Mouse (Mus musculus) cerebellum, adult 11-12 months (tissue): ENCODE data around the gene 2610008E11Rik.
"Not testable (repeated sequence)": the region's sequence is repeated elsewhere in the genome, so short reads cannot be mapped to it uniquely, and the experiment has no call there.

Experiments used
- DNase-seq: peaks from one replicate; pipeline ENCODE4 v3.0.0; 2022

2610008E11Rik gene

GRCm38 (mm10) chr10:79097161-79097754 is at the start of gene 2610008E11Rik:
2610008E11Rik (minus strand) TSS chr10:79097600.
- peak; percentile 95 for DNase-seq

DNA sequence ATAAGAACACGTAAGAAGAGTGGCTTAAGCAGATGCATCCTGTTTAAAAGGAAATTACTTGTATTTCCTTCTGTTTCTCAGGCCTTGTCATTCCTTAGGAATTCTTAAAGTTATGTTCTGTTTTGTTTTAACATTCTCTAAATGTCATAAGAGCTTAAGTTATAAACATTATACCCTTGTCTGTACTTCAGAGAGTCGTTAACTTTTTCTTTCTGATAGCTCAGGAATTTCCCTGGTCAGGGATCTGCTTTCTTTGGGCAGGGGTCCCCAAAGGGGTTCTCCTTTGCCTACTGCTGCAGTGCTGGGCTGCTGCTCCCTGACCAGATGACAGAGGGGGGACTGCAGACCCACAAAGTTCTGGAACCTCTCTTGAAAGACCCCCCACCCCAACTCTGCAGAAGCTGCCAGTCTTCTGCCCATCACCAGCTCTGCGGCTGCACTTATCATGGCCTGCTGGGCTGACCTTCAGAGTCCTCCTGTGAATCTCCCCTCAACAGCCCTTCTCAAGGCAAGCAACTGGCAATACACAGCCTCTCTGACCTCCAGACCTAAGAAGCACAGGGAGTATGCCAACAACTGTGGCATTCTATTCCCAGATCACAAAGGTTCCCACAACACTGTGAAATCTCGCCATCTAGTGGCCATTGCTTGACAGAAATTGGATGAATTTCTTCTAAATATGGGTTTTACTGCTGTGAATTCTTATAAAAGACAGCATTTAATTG is 18.9 kb upstream of the 2610008E11Rik start:
- no peak for DNase-seq

DNA sequence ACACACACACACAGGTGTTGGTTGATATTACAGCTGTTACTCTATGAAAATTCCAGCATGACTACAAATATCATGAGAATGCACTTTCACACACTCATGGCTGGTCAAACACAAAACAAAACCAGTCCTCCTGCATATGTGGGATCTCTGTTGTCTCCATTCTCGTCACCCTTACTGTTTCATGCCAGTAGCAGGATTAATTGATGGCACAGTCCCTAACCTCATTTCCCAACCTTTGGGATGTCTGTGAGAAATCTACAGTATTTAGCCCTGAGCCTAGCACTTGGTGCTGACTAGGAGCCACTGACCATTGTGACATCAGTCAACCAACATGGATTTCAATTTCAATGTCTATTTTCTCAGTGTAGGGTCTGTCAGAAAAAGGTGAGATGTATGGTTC is 17.7 kb upstream of the 2610008E11Rik start:
- DNase-seq: no peak

DNA sequence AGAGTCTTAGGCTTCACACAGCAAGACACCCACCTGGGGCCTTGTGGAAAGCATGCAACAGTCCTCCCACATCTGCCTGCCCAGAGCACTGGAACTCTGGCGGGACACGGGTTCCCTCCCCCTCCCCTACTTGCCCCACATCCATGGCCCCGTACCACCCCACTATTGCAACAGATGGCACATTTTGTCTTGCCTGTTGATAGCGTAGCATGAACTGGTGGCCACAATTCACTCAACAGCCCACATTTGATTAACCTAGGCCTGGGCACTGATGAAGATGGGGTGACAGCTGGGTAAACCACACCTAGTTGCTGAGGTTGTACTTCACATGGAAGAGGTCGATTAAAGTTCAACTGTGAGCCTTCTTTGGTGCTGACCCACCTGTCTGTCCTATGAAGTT is 13.1 kb upstream of the 2610008E11Rik start:
- DNase-seq: no peak

DNA sequence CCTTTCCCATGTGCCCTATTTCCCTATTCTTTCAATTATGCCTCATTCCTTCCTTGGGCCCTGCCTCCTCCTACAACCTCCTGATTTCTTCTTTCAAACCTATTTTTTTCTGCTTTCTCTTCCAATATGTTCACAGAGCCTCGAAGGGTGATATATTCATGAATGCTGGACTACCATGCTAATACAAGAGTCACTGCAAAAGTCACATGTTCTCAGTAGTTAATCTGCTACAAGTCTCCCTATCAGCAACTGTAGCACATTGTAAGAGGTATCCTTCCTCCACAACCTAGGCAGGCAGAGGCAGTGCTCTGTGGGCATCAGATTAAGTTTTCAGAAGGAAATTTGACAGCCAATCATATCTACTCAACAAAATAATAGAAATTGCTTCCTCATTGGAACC is 11.8 kb upstream of the 2610008E11Rik start:
- no peak for DNase-seq

DNA sequence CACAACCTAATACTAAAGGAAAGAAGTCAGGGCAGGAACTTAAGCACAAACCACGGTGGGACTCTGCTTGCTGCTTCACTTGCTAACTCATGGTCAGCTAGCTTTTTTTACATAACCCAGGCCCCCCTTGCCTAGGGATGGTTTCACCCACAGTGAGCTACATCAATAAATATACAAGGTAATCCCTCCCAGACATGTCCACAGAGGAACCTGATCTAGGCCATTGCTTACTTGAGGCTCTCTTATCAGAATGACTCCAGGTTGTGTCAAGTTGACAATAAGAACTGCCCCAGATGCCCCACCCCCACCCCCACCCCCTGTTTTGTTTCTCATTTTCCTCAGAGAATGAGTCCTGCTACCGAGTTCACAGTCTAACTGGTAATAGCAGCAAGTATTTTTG is 10.1 kb upstream of the 2610008E11Rik start:
- no peak for DNase-seq

DNA sequence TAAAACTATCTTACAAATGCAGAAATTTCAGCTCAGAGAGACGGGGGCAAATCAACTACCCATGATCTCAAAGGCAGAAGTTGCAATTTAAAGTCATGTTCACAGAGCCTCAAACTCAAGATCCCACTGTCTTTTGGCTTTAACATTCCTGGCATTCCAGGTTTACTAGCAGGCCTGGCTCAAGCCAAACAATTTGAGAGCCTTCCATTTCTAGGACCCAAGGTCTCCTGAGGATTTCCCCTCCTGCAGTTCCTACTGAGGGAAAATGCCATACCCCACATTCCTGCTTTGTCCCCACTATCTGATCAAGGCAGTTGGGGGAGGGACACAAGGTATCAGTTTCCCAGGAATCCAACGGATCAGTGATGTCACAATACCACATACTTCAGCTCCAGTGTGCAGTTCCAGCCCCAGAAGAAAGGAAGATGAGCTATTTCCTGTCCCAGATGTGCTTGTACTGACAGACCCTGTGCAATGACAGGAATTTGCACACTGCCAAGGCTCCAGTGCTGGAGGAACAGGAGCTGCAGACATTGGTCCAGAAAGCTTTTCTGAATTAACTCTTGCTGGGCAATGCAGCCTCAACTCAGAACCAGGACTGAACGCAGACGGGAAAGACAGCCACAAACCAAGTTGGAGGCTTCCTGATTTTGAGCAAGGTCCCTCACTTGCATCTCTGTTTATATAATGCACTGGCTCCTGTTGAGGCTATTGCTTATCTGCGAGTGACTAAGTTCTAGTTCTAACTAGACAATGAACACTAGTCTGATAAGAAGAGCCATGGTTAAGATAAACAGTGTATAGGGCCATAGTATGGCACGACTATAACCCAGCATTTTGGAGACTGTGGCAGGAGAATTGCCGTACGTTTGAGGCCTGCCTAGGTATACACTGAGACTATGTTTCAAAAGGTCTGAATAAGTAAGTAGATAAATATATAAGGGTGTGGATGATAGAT is 9.2 kb upstream of the 2610008E11Rik start:
- no peak for DNase-seq

- no peak for DNase-seq
These were observed 694 bp downstream of the 2610008E11Rik start for GRCm38 (mm10) chr10:79096706-79097105.

DNA sequence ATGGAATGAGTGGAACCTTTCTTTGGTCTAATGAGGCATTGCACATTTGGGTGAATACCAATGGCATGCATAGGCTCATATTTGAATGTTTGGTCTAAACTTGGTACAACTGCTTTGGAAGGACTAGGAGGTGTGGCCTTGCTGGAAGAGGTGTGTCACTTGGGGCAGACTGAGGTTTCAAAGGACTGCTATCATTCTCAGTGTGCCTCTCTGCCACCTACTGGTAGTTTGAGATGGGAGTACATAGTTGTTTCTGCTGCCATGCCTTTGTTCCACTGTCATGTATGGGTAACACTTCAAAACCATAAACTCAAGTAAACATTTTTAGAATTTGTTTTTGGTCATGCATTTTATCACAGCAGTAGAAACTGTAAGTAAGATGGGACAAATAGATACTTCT is 5.7 kb downstream of the 2610008E11Rik start:
- no peak for DNase-seq

DNA sequence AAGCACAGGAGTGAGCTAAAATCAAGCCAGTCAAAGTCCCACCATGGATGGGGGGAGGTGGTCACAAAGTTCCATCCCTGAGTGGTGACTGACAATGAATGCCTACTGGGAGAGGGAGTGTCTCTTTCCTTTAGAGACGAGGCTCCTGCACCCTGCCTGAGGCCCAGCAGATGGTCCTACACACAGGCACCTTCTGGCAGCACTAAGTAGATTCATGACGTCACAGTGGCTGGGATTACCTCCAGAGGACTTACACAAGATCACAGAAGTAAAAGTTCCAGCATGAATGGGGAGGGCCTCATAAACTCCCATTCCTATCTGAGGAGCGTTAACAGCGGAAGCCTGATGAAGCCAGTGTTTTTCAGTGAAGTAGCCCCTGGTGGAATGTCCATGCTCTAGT is 8.4 kb downstream of the 2610008E11Rik start:
- DNase-seq: no peak

DNA sequence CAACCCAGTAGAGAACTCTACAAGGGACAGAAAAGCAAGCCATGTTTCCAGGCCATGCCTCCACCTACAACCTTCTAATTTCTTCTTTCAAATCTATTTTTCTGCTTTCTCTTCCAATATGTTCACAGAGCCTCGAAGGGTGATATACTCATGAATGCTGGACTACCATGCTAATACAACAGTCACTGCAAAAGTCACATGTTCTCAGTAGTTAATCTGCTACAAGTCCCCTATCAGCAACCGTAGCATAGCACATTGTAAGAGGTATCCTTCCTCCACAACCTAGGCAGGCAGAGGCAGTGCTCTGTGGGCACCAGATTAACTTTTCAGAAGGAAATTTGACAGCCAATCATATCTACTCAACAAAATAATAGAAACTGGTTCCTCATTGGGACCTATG is 10.8 kb downstream of the 2610008E11Rik start:
- DNase-seq: no peak

DNA sequence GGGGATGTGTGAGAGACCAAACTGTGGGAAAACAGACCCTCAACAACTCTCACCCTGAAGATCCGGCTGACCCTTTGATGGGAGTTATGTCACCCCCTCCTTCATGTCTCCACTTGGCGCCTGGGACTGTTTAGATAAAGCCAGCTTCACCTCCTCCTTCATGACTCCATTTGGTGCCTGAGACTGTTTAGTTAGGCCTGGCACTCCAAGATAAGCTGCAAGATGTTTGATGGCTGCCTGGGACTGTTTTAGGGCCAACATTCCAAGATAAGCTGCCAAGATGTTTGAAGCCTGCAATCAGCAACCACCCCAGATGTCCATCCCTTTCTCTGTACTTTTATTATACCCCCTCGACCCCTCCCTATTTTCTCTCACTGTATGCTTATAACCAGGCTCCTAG is 40.0 kb downstream of the 2610008E11Rik start:
- DNase-seq: not testable (repeated sequence)

DNA sequence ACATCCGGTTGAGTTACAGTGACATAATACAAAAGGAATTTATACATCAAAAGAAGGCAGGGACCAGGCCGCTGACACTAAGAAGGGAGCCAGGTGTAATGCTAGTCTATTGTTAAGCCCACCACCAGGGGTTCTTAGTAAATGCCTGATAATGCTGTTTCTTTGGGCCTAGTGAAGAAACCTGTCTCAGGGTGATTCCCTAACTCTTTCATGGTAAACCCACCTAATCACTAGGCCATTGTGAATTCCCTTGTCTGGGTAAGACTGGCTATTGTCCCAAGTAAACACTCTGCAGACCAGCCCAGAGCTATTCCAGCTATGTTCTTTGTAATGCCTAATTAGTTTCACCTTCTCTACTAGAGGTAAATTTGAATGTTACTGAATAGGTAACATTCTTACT is 54.9 kb downstream of the 2610008E11Rik start:
- DNase-seq: not testable (repeated sequence)

DNA sequence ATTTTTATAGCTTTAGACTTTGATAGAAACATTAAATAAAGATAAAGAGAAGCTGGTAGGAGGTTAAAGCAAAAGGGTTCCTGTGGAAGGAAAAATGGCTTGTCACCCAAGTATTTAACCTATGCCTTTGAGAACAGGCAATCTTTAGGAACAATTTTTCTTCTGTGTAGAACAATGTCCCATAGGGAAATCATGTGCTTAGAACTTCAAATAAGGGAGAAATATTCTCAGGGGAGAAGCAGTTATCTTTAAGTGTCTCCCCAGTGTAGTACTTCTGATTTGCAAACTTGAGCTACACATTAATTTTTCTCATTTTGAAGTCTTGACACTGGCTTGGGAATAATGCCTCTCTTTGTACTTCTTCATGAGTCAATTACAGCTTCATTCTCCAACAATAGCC is 69.0 kb downstream of the 2610008E11Rik start, which contains the start of gene Olfr57:
Gene Olfr57, plus strand, starts transcription at position 301 of the 400 bp plus-strand sequence.
- DNase-seq: no peak
